8 mouse cellular contexts compared by ENCODE assay signal in genomic region chr12:59798051-59798450, GRCm38 (mm10).
DNase-seq lines count a peak whose midpoint lies in the region; ATAC-seq and TF ChIP-seq lines count a peak whose summit lies in the region.

No protein-coding gene starts in this region.

- no peak overlapping the region for H3K9ac ChIP-seq in kidney, embryonic 14.5 days (ENCODE audit: low read depth, low read length)
- no peak overlapping the region for H3K9ac ChIP-seq in hindbrain, postnatal 0 days (replicated peaks; ENCODE audit: low read length)
- no peak overlapping the region for H3K9ac ChIP-seq in midbrain, postnatal 0 days (replicated peaks; ENCODE audit: low read length, poor library complexity, severe bottlenecking)
- H3K9ac ChIP-seq in kidney, embryonic 16.5 days (replicated peaks; ENCODE audit: low read length) = no peak overlapping the region

- no peak overlapping the region for H3K4me2 ChIP-seq in kidney, embryonic 14.5 days (replicated peaks; ENCODE audit: low read depth, low read length)
- no peak overlapping the region for H3K4me2 ChIP-seq in hindbrain, postnatal 0 days (ENCODE audit: low read depth, low read length)
- H3K4me2 ChIP-seq in midbrain, postnatal 0 days (ENCODE audit: low read depth, low read length, poor library complexity, severe bottlenecking) = no peak overlapping the region
- H3K4me2 ChIP-seq in kidney, embryonic 16.5 days (replicated peaks; ENCODE audit: low read depth, low read length) = no peak overlapping the region

- H3K27me3 ChIP-seq in kidney, embryonic 14.5 days (ENCODE audit: control insufficient read depth, insufficient read depth, low read length) = no peaks in the 10 kb centered on the region
- no peaks in the 10 kb centered on the region for H3K27me3 ChIP-seq in hindbrain, postnatal 0 days (ENCODE audit: insufficient read depth, low read length)
- H3K27me3 ChIP-seq in midbrain, postnatal 0 days (ENCODE audit: insufficient read depth, low read length) = no peaks in the 10 kb centered on the region
- H3K27me3 ChIP-seq in kidney, embryonic 16.5 days (ENCODE audit: insufficient read depth, low read length) = no peaks in the 10 kb centered on the region

- H3K36me3 ChIP-seq in kidney, embryonic 14.5 days (ENCODE audit: control insufficient read depth, insufficient read depth, low read length) = no peaks in the 10 kb centered on the region
- H3K36me3 ChIP-seq in hindbrain, postnatal 0 days (ENCODE audit: insufficient read depth, low read length) = no peaks in the 10 kb centered on the region
- H3K36me3 ChIP-seq in midbrain, postnatal 0 days (ENCODE audit: insufficient read depth, low read length) = no peaks in the 10 kb centered on the region
- no peaks in the 10 kb centered on the region for H3K36me3 ChIP-seq in kidney, embryonic 16.5 days (ENCODE audit: insufficient read depth, low read length)

- WGBS in kidney, embryonic 14.5 days = 53% methylated on average over 3 of the region's 3 CpGs
- WGBS in hindbrain, postnatal 0 days = 47% methylated on average over 3 of the region's 3 CpGs
- 39% methylated on average over 3 of the region's 3 CpGs for WGBS in midbrain, postnatal 0 days
- 57% methylated on average over 3 of the region's 3 CpGs for WGBS in kidney, embryonic 16.5 days

- ATAC-seq in kidney, embryonic 14.5 days (ENCODE audit: low FRiP score, low TSS enrichment) = no peak
- ATAC-seq in hindbrain, postnatal 0 days = peak; percentile 61; the same call in 1 of the 2 replicates
- no peak for ATAC-seq in midbrain, postnatal 0 days (ENCODE audit: low FRiP score)
- no peak for ATAC-seq in kidney, embryonic 16.5 days (ENCODE audit: low FRiP score, low TSS enrichment)

- H3K4me3 ChIP-seq in kidney, embryonic 14.5 days (ENCODE audit: low read length) = no peak overlapping the region
- H3K4me3 ChIP-seq in cortical plate, adult 2 months (ENCODE audit: insufficient read depth, low read length) = no peak overlapping the region
- no peak overlapping the region for H3K4me3 ChIP-seq in hindbrain, postnatal 0 days (ENCODE audit: low read length)
- H3K4me3 ChIP-seq in midbrain, postnatal 0 days (ENCODE audit: low read depth, low read length) = no peak overlapping the region
- no peak overlapping the region for H3K4me3 ChIP-seq in kidney, embryonic 16.5 days (ENCODE audit: low read length)

- intact Hi-C loops in gastrocnemius, postnatal 36 days (cut with DNase I) = no loop called here

- H3K27ac ChIP-seq in kidney, embryonic 14.5 days (ENCODE audit: low read depth, low read length) = no peak overlapping the region
- H3K27ac ChIP-seq in cortical plate, adult 2 months (ENCODE audit: insufficient read depth, low read length) = no peak overlapping the region
- no peak overlapping the region for H3K27ac ChIP-seq in hindbrain, postnatal 0 days
- H3K27ac ChIP-seq in midbrain, postnatal 0 days (ENCODE audit: low read depth, low read length) = no peak overlapping the region
- H3K27ac ChIP-seq in kidney, embryonic 16.5 days (ENCODE audit: low read length) = no peak overlapping the region

- peak; percentile 5 for DNase-seq in kidney, postnatal 14 days
- peak; percentile 84 for DNase-seq in hindbrain, postnatal 0 days (ENCODE audit: low spot score)
- peak; percentile 85 for DNase-seq in midbrain, postnatal 0 days (ENCODE audit: low spot score)
- no peak for DNase-seq in gastrocnemius, postnatal 36 days
- no peak for DNase-seq in urinary bladder, postnatal 14 days (ENCODE audit: low spot score)

- TF ChIP-seq POLR2A in cortical plate, adult 2 months (IDR thresholded peaks at IDR 0.05; ENCODE audit: extremely low read depth, insufficient read depth, low read length) = no peak

- H3K9me3 ChIP-seq in kidney, embryonic 14.5 days (ENCODE audit: control insufficient read depth, low read length) = no peaks in the 10 kb centered on the region
- H3K9me3 ChIP-seq in hindbrain, postnatal 0 days (ENCODE audit: low read length) = no peaks in the 10 kb centered on the region
- no peaks in the 10 kb centered on the region for H3K9me3 ChIP-seq in midbrain, postnatal 0 days (ENCODE audit: low read length)
- H3K9me3 ChIP-seq in kidney, embryonic 16.5 days (ENCODE audit: low read length) = no peaks in the 10 kb centered on the region

- no peaks in the 10 kb centered on the region for H3K4me1 ChIP-seq in kidney, embryonic 14.5 days (ENCODE audit: control insufficient read depth, insufficient read depth, low read length)
- H3K4me1 ChIP-seq in cortical plate, adult 2 months (ENCODE audit: control insufficient read depth, insufficient read depth, low read length) = peaks cover 1% of the 10 kb centered on the region; the same call in 1 of the 2 replicates
- no peaks in the 10 kb centered on the region for H3K4me1 ChIP-seq in hindbrain, postnatal 0 days (ENCODE audit: insufficient read depth, low read length)
- H3K4me1 ChIP-seq in midbrain, postnatal 0 days (ENCODE audit: insufficient read depth, low read length) = no peaks in the 10 kb centered on the region
- H3K4me1 ChIP-seq in kidney, embryonic 16.5 days (ENCODE audit: insufficient read depth, low read length) = no peaks in the 10 kb centered on the region

- peak; percentile 40; the same call in 1 of the 2 replicates for TF ChIP-seq CTCF in cortical plate, adult 2 months (IDR thresholded peaks at IDR 0.05; ENCODE audit: extremely low read depth, insufficient read depth, low read length)
- TF ChIP-seq CTCF in hindbrain, postnatal 0 days (IDR thresholded peaks at IDR 0.05; ENCODE audit: low read depth) = peak; percentile 73
- TF ChIP-seq CTCF in midbrain, postnatal 0 days (IDR thresholded peaks at IDR 0.05) = peak; percentile 88

Comparison
In these comparisons a context has a peak if more than half of its experiments do, and no peak if none do; other contexts are left out.
1. DNase-seq: peak in kidney, postnatal 14 days (single experiment), hindbrain, postnatal 0 days (single experiment) and midbrain, postnatal 0 days (single experiment); none in gastrocnemius, postnatal 36 days (0 of 2) and urinary bladder, postnatal 14 days (single experiment).
2. Peak in every context shown above with its lines, with median percentiles within 50 percentile points of each other: CTCF ChIP-seq.